Mouse (Mus musculus) adrenal gland, adult (tissue): ENCODE results near the gene Zfp119a.
"Not testable (repeated sequence)": the region's sequence is repeated elsewhere in the genome, so short reads cannot be mapped to it uniquely, and the experiment has no call there.

Experiments used
- DNase-seq, 2 experiments: peaks; one replicate each; pipeline ENCODE4 v3.0.0; 2022 to 2023; ENCODE audit warnings: low spot score in 1 of 2; ENCODE audit not compliant: inconsistent age in 2 of 2

Gene Zfp119a

GRCm38 (mm10) chr17:55878636-55879369 lies at the start of gene Zfp119a:
Zfp119a (minus strand) TSS chr17:55878930.
- peak; percentile 85 to 95 for DNase-seq

- no peak for DNase-seq
Observed at GRCm38 (mm10) chr17:55906669-55907068, 27.9 kb upstream of the Zfp119a start.

GRCm38 (mm10) chr17:55904131-55904530 lies 25.4 kb upstream of the Zfp119a start:
- no peak for DNase-seq

- no peak for DNase-seq
Observed at GRCm38 (mm10) chr17:55903687-55904086, 25.0 kb upstream of the Zfp119a start.

- DNase-seq = no peak
Observed at GRCm38 (mm10) chr17:55903087-55903486, 24.4 kb upstream of the Zfp119a start.

GRCm38 (mm10) chr17:55892406-55892955 lies 13.8 kb upstream of the Zfp119a start:
- DNase-seq = not testable (repeated sequence)

GRCm38 (mm10) chr17:55884912-55885311 lies 6.2 kb upstream of the Zfp119a start:
- no peak for DNase-seq

- DNase-seq = no peak
Observed at GRCm38 (mm10) chr17:55883631-55884030, 4.9 kb upstream of the Zfp119a start.

GRCm38 (mm10) chr17:55878282-55878635 lies 471 bp downstream of the Zfp119a start:
- DNase-seq = peak in 1 of 2 experiments; percentile 79

- no peak for DNase-seq
Observed at GRCm38 (mm10) chr17:55877184-55877583, 1.5 kb downstream of the Zfp119a start.

GRCm38 (mm10) chr17:55843067-55843466 lies 35.7 kb downstream of the Zfp119a start:
- no peak for DNase-seq

- no peak for DNase-seq
Observed at GRCm38 (mm10) chr17:55821566-55821965, 57.2 kb downstream of the Zfp119a start.

- no peak for DNase-seq
Observed at GRCm38 (mm10) chr17:55816853-55817252, 61.9 kb downstream of the Zfp119a start.
